Mouse (Mus musculus) spleen, adult 18-20 months (tissue): ENCODE measurements around the gene Aass.
"Not testable (repeated sequence)": the region's sequence is repeated elsewhere in the genome, so short reads cannot be mapped to it uniquely, and the experiment has no call there.

Experiments
- DNase-seq, 2 experiments: peaks; one replicate each; pipeline ENCODE4 v3.0.0; 2022; ENCODE audit warnings: mixed read lengths in 2 of 2

Gene Aass

DNA sequence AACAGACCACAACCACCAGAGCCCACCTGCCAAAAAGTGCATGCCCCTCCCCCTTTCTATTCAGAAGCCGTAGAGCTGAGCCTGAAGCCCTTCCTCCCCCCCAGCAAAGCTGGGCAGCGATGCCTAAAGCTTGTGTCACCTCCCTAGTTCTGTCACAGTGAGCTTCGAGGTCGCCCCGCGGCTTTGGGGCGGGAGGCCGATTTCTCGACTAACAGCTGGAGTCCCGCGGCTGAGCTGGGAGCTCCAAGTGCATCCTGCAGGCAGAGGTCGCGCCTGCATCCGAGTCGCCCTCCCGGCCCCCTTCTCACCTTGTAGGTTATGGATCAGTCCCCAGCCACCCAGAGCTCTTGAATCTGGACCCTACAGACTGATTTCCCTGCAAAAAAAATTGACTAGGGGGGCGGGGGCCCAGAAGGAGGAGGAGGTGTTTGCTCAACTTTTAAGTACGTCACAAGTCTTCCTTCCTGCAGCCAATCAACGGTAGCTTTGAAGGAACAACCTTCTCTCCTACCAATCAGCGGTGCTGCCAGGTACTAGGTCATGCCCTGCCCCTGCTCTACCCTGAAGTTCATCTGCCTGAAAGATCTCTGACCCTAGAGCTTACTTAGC lies at the start of gene Aass:
Gene Aass, minus strand, starts transcription at position 414 of the 609 bp plus-strand sequence.
- no peak for DNase-seq

DNA sequence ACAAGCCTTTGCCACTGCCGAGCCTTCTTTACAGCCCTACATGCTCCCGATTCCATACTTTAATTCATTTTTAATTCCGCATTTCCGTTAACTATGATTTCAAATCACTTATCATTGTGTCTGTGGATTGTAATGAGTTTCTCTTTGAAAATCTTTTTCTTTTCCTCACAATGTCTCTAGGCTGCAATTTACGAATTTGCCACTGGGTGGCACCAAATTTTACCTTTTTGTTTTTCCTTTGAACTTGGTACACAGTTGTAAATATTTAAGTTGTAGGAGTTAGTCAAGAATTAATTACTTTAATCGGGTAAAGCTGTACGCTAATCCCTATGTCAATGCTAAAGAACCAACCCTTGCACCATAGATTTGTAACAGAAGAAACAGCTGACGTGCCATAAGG lies 47.3 kb upstream of the Aass start:
- DNase-seq, result no peak

DNA sequence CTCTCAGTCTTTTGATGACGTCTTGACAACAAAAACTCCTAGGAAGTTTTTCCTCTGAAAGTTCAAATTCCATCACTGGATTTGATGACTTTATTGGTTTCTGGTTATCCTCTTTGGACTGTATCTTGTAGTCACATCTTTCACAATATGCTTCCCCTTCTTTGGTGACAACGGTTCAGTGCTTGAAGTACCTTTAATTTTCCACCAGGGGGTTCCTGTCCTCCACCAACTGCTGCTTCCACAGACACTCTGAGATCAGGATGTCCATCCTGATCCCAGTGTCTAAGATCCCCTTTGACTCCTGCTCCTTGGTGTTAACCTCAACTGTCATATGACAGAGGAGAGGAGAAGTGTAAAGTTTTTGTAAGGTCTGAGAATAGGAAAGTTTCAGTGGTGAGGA lies 31.0 kb upstream of the Aass start:
- not testable (repeated sequence) for DNase-seq

GRCm38 (mm10) chr6:23156357-23156756 lies 23.6 kb upstream of the Aass start:
- DNase-seq, result not testable (repeated sequence)

- DNase-seq, result no peak
Measured at GRCm38 (mm10) chr6:23153112-23153511, 20.3 kb upstream of the Aass start.

GRCm38 (mm10) chr6:23147221-23147620 lies 14.4 kb upstream of the Aass start:
- no peak for DNase-seq

DNA sequence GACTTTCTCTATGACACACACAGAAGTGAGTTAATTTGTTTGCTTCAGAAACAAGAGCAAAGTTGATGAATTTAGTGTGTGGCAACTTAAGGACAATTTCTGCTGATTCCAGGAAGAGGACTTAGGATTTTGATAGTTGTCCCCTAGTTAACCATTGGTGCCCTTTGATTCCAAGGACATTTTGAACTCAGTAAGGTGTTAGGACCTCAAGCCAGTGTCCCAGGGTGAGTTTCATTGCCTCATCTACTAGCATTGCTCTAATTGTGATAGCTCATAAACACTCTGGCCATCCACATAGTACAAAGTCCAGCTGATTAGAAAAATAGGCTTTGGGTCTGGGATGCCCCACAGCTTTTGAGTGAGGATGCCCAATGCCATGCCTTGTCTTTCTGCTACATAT lies 11.2 kb upstream of the Aass start:
- no peak for DNase-seq

DNA sequence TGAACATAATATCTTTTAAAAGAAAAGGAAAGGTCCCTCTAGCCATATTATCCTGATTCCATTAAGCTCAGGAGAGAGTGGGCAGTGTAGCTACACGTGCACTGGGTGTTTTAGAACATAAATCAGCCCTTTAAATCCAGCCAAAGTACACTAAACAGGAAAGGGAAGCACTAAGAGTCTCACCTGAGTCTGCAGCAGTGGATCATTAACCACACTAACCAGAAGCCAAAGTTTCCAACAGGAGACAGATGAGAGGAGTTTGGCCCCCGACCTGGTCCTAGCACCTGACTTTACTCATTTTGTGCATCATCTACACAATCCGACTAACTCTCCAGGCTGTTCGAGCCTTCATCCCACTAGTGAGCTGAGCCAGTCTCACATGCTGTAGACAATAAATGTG lies 1.8 kb downstream of the Aass start:
- DNase-seq, result no peak

DNA sequence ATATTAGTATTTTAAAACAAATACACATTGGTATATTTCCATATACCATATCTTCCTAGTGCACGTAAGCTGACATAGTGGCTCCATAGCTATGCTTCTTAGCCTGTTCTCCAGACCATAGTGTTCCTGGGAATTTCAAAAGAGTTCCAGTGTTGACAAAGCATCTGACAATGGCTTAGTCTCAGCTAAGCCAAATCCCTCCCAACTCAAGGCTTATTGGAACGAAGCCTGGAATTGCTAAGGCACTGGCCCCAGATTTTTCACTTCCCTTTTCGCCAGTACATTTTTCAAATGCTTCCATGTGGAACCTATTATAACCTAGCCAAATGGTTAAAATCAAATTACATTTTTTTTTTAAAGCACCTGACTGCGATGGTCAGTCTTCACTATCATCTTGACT lies 3.6 kb downstream of the Aass start:
- DNase-seq, result no peak

GRCm38 (mm10) chr6:23126706-23127105 lies 6.1 kb downstream of the Aass start:
- DNase-seq, result no peak

GRCm38 (mm10) chr6:23125831-23126230 lies 7.0 kb downstream of the Aass start:
- no peak for DNase-seq

DNA sequence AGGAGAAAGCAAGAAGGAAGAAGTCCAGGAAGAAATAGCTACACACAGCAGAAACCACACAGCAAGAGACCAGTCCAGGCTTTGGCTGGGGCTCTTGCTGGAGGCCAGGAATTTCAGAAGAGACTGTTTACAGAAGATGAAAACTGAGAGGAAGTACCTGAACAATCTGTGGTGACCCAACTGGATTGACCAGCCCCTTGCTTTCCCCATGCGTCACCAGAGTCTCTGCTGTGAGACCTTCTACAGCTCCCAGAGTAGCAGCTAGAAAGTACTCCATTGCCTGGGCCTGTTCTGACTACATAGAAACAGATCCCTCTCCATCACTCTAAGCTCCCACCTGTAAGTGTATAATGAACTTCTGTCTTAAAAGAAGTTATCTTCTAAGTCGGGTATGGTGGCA lies 8.0 kb downstream of the Aass start:
- DNase-seq, result no peak

GRCm38 (mm10) chr6:23122934-23123333 lies 9.9 kb downstream of the Aass start:
- no peak for DNase-seq

DNA sequence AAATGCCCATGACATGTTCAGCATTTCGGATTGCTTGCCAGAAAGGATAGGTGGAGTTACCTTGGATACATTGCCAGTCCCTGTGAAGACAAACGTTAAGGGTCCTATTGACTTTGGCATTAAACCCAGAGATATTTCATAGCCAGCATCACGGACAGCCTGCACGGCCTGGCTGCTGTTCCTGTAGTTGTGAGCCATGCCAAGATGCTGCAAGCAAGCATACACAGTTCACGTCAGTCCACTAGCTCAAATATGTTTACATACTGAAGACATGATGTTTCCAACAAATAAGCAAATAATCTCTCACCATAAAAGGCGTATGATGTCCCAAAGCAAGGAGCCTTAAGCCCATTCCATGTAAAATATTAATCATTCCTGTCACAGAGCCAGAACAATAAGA lies 18.0 kb downstream of the Aass start:
- DNase-seq, result no peak

DNA sequence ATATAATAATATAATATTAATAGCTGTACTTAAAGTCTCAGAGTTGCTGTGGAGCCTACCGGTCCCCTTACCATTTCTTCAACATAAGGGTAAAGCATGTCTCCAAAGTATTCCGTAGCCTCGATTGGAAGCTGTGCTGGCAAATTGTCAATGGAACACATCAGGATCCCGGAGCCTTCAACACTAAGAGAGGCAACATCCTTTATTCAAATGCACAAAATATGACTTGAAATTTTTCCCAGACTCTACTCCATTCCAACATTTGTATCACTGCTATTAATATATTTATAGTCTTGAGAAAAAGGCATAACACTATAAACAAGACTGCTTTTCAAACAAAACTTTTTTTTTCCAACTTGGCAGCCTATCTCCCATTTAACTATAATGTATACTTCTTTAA lies 25.7 kb downstream of the Aass start:
- no peak for DNase-seq

GRCm38 (mm10) chr6:23106373-23106772 lies 26.4 kb downstream of the Aass start:
- no peak for DNase-seq

GRCm38 (mm10) chr6:23090346-23091055 lies 42.3 kb downstream of the Aass start:
- DNase-seq, result not testable (repeated sequence)

- DNase-seq, result not testable (repeated sequence)
Measured at GRCm38 (mm10) chr6:23089292-23089691, 43.5 kb downstream of the Aass start.

DNA sequence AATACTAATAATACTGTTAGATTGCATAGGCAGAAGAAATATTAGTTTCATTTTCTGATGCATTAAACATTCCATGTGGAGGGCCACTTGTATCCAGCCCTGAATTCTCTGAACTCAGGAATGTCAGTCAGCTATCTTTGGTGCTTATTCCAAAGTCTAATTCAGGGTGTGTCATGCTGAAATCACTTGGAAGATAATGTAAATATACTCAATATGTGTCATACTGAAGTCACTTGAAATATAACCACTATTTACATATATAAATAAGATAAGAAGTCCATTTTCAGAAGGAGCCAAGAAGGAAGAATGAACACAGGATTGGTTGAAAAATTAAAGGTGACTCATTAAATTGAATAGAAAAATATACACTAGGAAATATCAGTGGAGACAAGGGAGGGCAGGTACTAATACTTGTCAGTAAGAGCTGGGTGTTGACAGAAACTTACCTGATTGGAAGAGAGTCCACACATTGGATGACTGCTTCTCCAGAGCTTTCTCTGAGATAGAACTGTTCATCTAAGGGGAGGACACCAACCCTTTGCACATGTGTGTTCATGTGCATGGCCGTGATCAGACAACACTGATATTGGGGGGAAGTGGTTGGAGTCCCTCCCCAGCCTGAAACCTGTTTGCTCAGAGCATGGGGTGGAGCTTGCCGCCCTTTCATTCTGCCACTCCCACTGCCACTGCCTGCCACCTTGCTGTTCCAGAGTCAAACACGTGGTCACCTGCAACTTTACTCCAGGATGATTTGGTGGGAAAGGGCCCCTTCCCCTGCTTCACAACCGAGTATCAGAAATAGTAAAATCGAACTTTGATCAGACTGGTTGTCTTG lies 48.0 kb downstream of the Aass start:
- no peak for DNase-seq

DNA sequence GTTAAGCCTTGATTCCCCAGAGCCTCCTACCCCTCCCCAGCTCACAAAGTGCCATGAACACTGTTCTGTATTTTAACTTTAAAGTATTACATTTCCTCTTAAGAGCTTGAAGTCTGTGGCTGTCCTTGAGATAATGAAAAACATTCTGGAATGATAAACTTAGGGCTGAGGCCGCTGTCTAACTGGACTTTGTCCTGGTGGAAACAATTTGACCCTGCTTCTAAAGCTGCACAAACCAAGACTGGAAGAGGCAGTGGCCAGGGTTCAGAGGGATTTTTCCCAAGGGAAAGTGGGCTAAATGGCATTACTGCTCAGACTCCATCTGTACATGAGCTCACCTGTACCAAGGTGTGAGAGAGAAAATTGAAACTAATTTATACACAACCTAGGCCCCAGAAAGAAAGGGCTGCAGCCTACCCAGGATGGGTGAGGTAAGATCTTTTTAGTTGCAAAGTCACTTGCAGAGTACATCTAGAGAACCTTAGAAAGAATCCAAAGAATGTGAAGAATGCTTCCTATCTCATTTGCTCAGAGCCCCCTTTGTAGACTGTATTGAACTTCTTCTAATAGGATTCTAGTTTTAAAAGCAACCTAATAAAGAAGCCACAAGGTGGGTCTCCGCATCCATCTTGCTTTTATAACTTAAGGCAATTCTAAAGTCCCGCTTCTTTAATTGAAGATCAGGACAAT lies 52.6 kb downstream of the Aass start:
- DNase-seq, result no peak

GRCm38 (mm10) chr6:23078273-23078672 lies 54.5 kb downstream of the Aass start:
- DNase-seq, result no peak

DNA sequence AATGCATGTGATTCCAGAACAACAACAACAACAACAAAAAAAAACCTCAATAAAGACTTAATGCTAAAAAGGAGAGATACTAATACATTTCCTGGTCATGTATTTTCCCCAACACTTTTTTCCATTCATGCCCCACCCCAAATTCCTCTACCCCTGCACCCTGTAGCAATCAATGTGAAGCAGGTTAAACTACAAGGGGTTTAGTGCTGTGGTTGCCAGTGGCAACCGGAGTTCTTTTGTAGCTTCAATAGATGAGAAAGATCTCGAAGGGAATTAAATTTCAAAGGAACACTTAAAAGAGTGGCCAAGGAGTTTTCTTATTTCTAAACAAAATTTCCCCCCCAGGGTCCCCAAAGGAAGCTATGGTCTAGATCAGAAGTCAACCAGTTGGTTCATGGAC lies 56.7 kb downstream of the Aass start:
- DNase-seq, result no peak

- DNase-seq, result no peak
Measured at GRCm38 (mm10) chr6:23055734-23056133, 77.1 kb downstream of the Aass start.
